Comparison of ENCODE assay signal across 8 mouse cellular contexts in the genomic region with DNA sequence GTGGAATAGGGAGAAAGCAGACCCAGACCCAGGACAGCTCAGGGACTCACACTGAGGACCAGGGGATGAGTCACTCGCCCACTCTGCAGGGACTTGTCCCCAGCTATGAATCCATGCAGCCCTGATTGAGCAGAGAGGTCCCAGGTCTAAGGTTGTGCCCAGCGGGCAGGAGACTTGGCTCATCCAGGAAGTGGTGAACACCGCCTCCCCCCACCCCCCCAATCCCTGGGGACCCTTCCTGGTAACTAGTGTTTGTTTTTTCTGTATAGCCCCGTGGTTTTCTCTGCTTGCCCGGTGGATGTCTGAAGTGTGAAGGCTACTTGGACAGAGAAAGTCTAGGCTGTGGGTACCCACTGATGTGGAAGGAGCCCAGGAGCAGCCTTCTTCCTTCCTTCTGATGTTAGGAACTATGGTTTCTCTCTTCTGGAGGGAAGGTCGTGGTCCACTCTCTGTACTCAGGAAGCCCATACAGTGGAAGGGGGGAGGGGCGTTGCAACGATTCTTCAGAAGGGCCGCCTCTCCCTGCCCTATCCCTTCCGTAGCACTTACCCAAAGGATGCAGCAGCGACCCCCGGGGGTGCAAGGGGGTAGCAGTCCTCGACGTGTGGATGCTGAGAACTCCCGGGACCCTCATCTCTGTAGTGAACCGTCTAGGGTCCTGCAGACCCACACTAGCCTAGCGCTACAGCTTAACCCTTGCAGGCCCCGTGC.
DNase-seq lines count a peak whose midpoint lies in the region; ATAC-seq and TF ChIP-seq lines count a peak whose summit lies in the region.

No protein-coding gene starts in this region.

- no peaks in the 10 kb centered on the region for H3K9me3 ChIP-seq in intestine, postnatal 0 days (ENCODE audit: control insufficient read depth)
- H3K9me3 ChIP-seq in lung, embryonic 14.5 days (ENCODE audit: low read depth, low read length): no peaks in the 10 kb centered on the region

- WGBS in bone marrow, adult 2 months: 3% methylated on average over 18 of the region's 18 CpGs
- 8% methylated on average over 18 of the region's 18 CpGs for WGBS in intestine, postnatal 0 days
- WGBS in lung, embryonic 14.5 days: 1% methylated on average over 18 of the region's 18 CpGs

- peak overlapping the region; percentile 54 for H3K4me3 ChIP-seq in bone marrow, adult 2 months (replicated peaks; ENCODE audit: control insufficient read depth, low read depth, low read length)
- peak overlapping the region; percentile 54 for H3K4me3 ChIP-seq in intestine, postnatal 0 days (ENCODE audit: low read depth, low read length)
- peak overlapping the region; percentile 74 for H3K4me3 ChIP-seq in lung, embryonic 14.5 days (ENCODE audit: low read depth, low read length)

- H3K4me1 ChIP-seq in bone marrow, adult 2 months (ENCODE audit: control insufficient read depth, insufficient read depth, low read length): no peaks in the 10 kb centered on the region
- H3K4me1 ChIP-seq in intestine, postnatal 0 days (replicated peaks; ENCODE audit: control insufficient read depth, insufficient read depth, low read length): 0 out of 2 replicates have a peak, but pooled peaks cover 3% of the 10 kb centered on the region
- peaks cover 39% of the 10 kb centered on the region for H3K4me1 ChIP-seq in lung, embryonic 14.5 days (ENCODE audit: insufficient read depth)

- no peak for TF ChIP-seq CTCF in bone marrow, adult 2 months (IDR thresholded peaks at IDR 0.05; ENCODE audit: control insufficient read depth, insufficient read depth, low read length)
- TF ChIP-seq CTCF in intestine, postnatal 0 days (IDR thresholded peaks at IDR 0.05; ENCODE audit: low read depth): peak; percentile 64
- peak; percentile 64 for TF ChIP-seq CTCF in lung, embryonic 14.5 days (IDR thresholded peaks at IDR 0.05; ENCODE audit: low read depth)

- H3K27me3 ChIP-seq in intestine, postnatal 0 days (replicated peaks; ENCODE audit: control insufficient read depth, insufficient read depth, low read length): no peaks in the 10 kb centered on the region
- no peaks in the 10 kb centered on the region for H3K27me3 ChIP-seq in lung, embryonic 14.5 days (ENCODE audit: insufficient read depth, low read length)

- peak; percentile 28 for ATAC-seq in intestine, postnatal 0 days
- ATAC-seq in lung, embryonic 14.5 days (ENCODE audit: insufficient read depth): peak; percentile 78

- peak overlapping the region; percentile 77 for H3K4me2 ChIP-seq in intestine, postnatal 0 days (replicated peaks; ENCODE audit: low read depth)
- H3K4me2 ChIP-seq in lung, embryonic 14.5 days: peak overlapping the region; percentile 77

- H3K27ac ChIP-seq in bone marrow, adult 2 months (ENCODE audit: control insufficient read depth, insufficient read depth, low read depth, low read length, poor library complexity): no peak overlapping the region
- peak overlapping the region; percentile 50; the same call in 1 of the 2 replicates for H3K27ac ChIP-seq in intestine, postnatal 0 days (ENCODE audit: low read depth, low read length)
- peak overlapping the region; percentile 93 for H3K27ac ChIP-seq in lung, embryonic 14.5 days (ENCODE audit: low read depth)

- H3K9ac ChIP-seq in intestine, postnatal 0 days (ENCODE audit: low read depth, low read length): peak overlapping the region; percentile 66; the same call in 1 of the 2 replicates
- H3K9ac ChIP-seq in lung, embryonic 14.5 days: peak overlapping the region; percentile 84

- no peaks in the 10 kb centered on the region for H3K36me3 ChIP-seq in intestine, postnatal 0 days (ENCODE audit: control insufficient read depth, insufficient read depth)
- H3K36me3 ChIP-seq in lung, embryonic 14.5 days (ENCODE audit: insufficient read depth): no peaks in the 10 kb centered on the region

- TF ChIP-seq POLR2A in bone marrow, adult 2 months (IDR thresholded peaks at IDR 0.05; ENCODE audit: borderline replicate concordance, control insufficient read depth, low read depth, low read length): no peak

- peak; percentile 58 for DNase-seq in kidney, adult 18-20 months
- DNase-seq in kidney, adult 11 months: no peak
- peak; percentile 74 to 82 for DNase-seq in heart, adult 18-20 months
- DNase-seq in lung, embryonic 14.5 days: peak; percentile 91
- DNase-seq in retina, postnatal 1 day: peak; percentile 56
- no peak for DNase-seq in spleen, postnatal 4 days (ENCODE audit: low spot score in 2 of 2)

Comparison
In these comparisons a context has a peak if more than half of its experiments do, and no peak if none do; other contexts are left out.
1. DNase-seq: peak in kidney, adult 18-20 months (single experiment), heart, adult 18-20 months (2 of 2), lung, embryonic 14.5 days (single experiment) and retina, postnatal 1 day (single experiment); none in kidney, adult 11 months (single experiment) and spleen, postnatal 4 days (0 of 2).
2. Peak in every context shown above with its lines, with median percentiles within 50 percentile points of each other: H3K4me3 ChIP-seq.